Mouse (Mus musculus) bone marrow, adult 2 months (tissue): ENCODE measurements around the gene Stk10.

Experiments used
- CTCF ChIP-seq: fragments of 200-500 bp; IDR thresholded peaks from 2 replicates; pipeline ENCODE4 v1.5.1; 2011; ENCODE audit warnings: low read length, control low read depth; ENCODE audit not compliant: control insufficient read depth, insufficient read depth
- POLR2A ChIP-seq: fragments of 200-500 bp; IDR thresholded peaks from 2 replicates; pipeline ENCODE4 v1.6.1; 2011; ENCODE audit warnings: low read depth, mild to moderate bottlenecking, control low read depth, low read length, borderline replicate concordance; ENCODE audit not compliant: control insufficient read depth

DNA sequence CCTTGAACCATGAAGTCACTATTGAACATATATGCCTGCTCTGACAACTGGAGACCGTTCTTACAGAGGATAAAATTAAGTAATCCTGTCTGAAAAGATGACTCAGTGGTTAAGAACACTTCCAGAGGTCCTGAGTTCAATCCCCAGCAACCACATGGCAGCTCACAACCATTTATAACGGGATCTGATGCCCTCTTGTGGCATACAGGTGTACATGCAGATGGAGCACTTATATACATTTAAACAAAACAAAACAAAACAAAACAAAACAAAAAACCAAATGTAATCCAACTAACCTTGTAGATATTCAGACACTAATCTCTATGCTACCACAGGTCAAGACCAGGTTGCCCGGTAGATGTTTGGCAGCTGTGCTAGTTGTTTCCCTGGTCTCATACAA is 45.6 kb upstream of the Stk10 start:
- TF ChIP-seq CTCF (no peak), POLR2A (no peak)
